Mouse (Mus musculus): ENCODE results near the gene Crtac1.

GRCm38 (mm10) chr19:42331446-42331845 lies 100.1 kb downstream of the Crtac1 start:
- TF ChIP-seq CTCF (IDR thresholded peaks at IDR 0.05; ENCODE audit: borderline replicate concordance, insufficient read depth, low read length) (no peak), POLR2A (IDR thresholded peaks at IDR 0.05; ENCODE audit: low read depth, low read length) (no peak)

Data from embryonic fibroblast, embryonic 13.5 days (primary cell).